Mouse (Mus musculus) lung, adult 2 months (tissue): ENCODE measurements around the gene Gpd1l.

Source experiments
- CTCF ChIP-seq: fragments of 200-500 bp; IDR thresholded peaks from 2 replicates; pipeline ENCODE4 v1.5.1; 2011; ENCODE audit warnings: mild to moderate bottlenecking, low read length, control low read depth; ENCODE audit not compliant: insufficient read depth
- POLR2A ChIP-seq: fragments of 200-500 bp; IDR thresholded peaks from 2 replicates; pipeline ENCODE4 v1.6.1; 2011; ENCODE audit warnings: low read depth, mild to moderate bottlenecking, control low read depth, low read length, borderline replicate concordance; ENCODE audit errors: extremely low read depth

DNA sequence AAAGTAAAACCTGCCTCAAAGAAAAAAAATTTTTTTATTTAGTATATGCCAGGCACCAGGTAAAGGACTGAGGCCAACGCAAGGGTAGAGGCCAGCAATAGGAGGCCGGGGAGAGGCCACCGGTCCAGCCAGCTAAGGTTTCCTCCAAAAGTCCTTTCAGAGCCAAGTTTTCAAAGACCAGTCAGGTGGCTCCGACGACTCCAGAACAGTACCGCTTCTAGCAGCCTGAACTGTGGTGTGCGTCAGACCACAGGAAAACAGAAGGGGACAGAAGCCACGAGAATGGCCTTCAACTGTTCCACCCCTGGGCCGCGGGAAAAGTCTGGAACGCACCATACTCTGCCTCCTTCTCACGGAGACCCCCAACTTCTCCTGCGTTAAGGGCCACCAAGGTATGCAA is 1.2 kb downstream of the Gpd1l start:
- TF ChIP-seq POLR2A (no peak), CTCF (no peak)
